Mouse (Mus musculus): Measurements from ENCODE around the gene Ankib1. TPM values are rescaled to one million over a fixed set of nuclear protein-coding genes. Genes with fewer than 3 reads are reported as not detected.
"Not testable (repeated sequence)": the region's sequence is repeated elsewhere in the genome, so short reads cannot be mapped to it uniquely, and the experiment has no call there.

Gene Ankib1
- polyA plus RNA-seq, 1 experiment, result 7.4 TPM

GRCm38 (mm10) chr5:3688298-3688697, 114.4 kb downstream of the Ankib1 start:
- H3K27me3 ChIP-seq (replicated peaks), result no peaks in the 10 kb centered on the region
- no peaks in the 10 kb centered on the region for H3K9me3 ChIP-seq
- H3K4me1 ChIP-seq, result peaks cover 28% of the 10 kb centered on the region
- no peak for TF ChIP-seq GATA1 (IDR thresholded peaks at IDR 0.05; ENCODE audit: borderline replicate concordance, low read length)
- no peak for TF ChIP-seq FLI1 (IDR thresholded peaks at IDR 0.05; ENCODE audit: low read length)
- H3K4me3 ChIP-seq (replicated peaks), result no peak overlapping the region
- peaks cover 87% of the 10 kb centered on the region for H3K36me3 ChIP-seq (replicated peaks; ENCODE audit: low read length)

- no peaks in the 10 kb centered on the region for H3K9me3 ChIP-seq
- peaks cover 55% of the 10 kb centered on the region for H3K4me1 ChIP-seq
- H3K27me3 ChIP-seq (replicated peaks), result no peaks in the 10 kb centered on the region
- peak; percentile 71 for TF ChIP-seq FLI1 (IDR thresholded peaks at IDR 0.05; ENCODE audit: low read length)
- TF ChIP-seq GATA1 (IDR thresholded peaks at IDR 0.05; ENCODE audit: borderline replicate concordance, low read length), result peak; percentile 78; the same call in 2 of the 3 replicates
- H3K36me3 ChIP-seq (replicated peaks; ENCODE audit: low read length), result no peaks in the 10 kb centered on the region
- H3K4me3 ChIP-seq (replicated peaks), result peak overlapping the region; percentile 88
Observed at GRCm38 (mm10) chr5:3669938-3670554, 132.7 kb downstream of the Ankib1 start.

DNA sequence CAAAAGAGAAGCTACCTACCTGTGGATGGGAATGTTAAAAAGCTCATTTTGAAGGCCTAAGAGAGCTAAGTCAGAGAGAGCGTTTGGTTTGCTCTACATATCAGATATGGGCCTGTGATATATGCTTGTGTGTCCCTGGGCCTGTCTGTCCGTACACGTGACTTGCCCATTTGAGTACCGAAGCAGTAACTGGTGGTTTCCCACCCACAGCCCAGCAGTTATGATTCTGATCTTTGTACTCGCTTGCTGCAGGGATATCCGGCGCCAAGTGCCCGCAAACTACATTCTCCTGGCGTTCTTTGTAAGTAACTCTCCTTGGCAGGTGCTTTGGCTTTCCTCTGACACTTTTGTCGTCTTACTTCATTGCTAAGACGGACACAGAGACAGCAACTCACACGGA, 136.1 kb downstream of the Ankib1 start:
- Histone ChIP-seq H3K27me3 (replicated peaks) (no peaks in the 10 kb centered on the region), H3K4me3 (replicated peaks) (no peak overlapping the region), H3K4me1 (peaks cover 46% of the 10 kb centered on the region), H3K9me3 (no peaks in the 10 kb centered on the region), H3K36me3 (replicated peaks; ENCODE audit: low read length) (no peaks in the 10 kb centered on the region)
- TF ChIP-seq FLI1 (IDR thresholded peaks at IDR 0.05; ENCODE audit: low read length) (no peak), GATA1 (IDR thresholded peaks at IDR 0.05; ENCODE audit: borderline replicate concordance, low read length) (no peak)

DNA sequence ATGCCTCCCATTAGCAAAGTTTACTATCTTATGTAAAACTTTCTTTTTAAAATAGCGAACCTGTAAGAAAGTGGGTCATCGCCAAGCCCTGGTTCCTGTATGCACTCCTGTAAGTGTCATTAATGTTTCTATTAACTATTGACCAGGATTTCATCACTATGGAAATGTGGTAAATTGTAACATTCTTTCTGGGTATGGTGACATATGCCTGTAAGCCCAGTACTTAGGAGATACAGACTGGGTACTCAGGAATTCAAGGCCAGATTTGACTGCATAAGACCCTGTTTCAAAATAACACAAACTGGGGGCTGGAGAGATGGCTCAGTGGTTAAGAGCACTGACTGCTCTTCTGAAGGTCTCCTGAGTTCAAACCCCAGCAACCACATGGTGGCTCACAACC, 137.5 kb downstream of the Ankib1 start:
- TF ChIP-seq GATA1 (IDR thresholded peaks at IDR 0.05; ENCODE audit: borderline replicate concordance, low read length) (no peak), FLI1 (IDR thresholded peaks at IDR 0.05; ENCODE audit: low read length) (no peak)
- H3K9me3 ChIP-seq, result no peaks in the 10 kb centered on the region
- no peaks in the 10 kb centered on the region for H3K36me3 ChIP-seq (replicated peaks; ENCODE audit: low read length)

DNA sequence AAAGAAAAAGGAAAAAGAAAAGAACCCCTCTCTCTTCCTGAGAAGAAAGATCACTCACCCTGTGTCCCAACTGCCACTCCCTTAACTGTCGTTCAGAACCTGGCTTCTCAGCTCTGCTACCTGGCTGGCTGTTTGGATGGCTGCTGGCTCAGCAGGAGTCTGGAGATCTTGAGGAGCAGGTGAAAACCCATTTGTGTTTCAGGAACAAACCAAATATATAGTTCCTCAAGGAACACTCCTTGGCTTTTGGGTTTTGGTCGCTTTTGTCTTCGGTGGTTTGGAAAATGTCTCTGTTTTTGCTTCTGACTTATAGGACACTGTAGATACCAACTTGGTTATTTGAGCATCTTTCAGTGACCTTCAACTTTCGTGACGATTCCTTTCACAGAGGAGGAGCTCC, 145.6 kb downstream of the Ankib1 start, which contains the start of gene Gatad1:
Gene Gatad1, minus strand, starts transcription at position 101 of the 400 bp plus-strand sequence.
- Histone ChIP-seq H3K9me3 (peaks cover 4% of the 10 kb centered on the region; the same call in 1 of the 2 replicates), H3K27me3 (replicated peaks) (no peaks in the 10 kb centered on the region), H3K4me1 (peaks cover 4% of the 10 kb centered on the region), H3K36me3 (replicated peaks; ENCODE audit: low read length) (peaks cover 4% of the 10 kb centered on the region), H3K4me3 (replicated peaks) (no peak within 1 kb of the TSS)
- TF ChIP-seq FLI1 (IDR thresholded peaks at IDR 0.05; ENCODE audit: low read length) (no peak), GATA1 (IDR thresholded peaks at IDR 0.05; ENCODE audit: borderline replicate concordance, low read length) (no peak)

More for the DNA sequence above, 137.5 kb downstream of the Ankib1 start:
- Histone ChIP-seq H3K4me3 (replicated peaks) (no peak overlapping the region), H3K4me1 (peaks cover 33% of the 10 kb centered on the region), H3K27me3 (replicated peaks) (no peaks in the 10 kb centered on the region)

DNA sequence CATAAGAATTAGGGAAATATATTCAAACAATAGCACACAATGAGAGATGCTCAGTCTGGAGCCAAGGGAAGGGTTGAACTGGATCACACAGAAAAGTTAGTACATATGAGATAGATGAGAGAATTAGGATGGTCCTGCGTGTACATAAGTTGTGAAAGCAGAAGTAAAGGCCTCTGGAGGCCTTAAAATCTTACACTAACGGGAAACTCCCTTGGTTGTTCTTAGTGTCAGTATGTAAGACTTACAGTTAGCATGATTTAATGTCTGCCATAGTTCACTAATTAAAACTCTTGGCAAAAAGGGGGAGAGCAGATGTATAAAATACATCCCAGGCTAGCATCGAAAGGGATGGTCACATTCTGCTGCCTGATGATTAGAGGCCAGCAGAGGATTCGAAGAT, 148.9 kb downstream of the Ankib1 start:
- H3K4me3 ChIP-seq (replicated peaks), result no peak overlapping the region
- no peak for TF ChIP-seq FLI1 (IDR thresholded peaks at IDR 0.05; ENCODE audit: low read length)
- TF ChIP-seq GATA1 (IDR thresholded peaks at IDR 0.05; ENCODE audit: borderline replicate concordance, low read length), result no peak
- no peaks in the 10 kb centered on the region for H3K27me3 ChIP-seq (replicated peaks)

GRCm38 (mm10) chr5:3652903-3653575, 149.7 kb downstream of the Ankib1 start:
- H3K4me3 ChIP-seq (replicated peaks); H3K27me3 ChIP-seq (replicated peaks); H3K36me3 ChIP-seq (replicated peaks; ENCODE audit: low read length); H3K9me3 ChIP-seq: not testable (repeated sequence)
- H3K4me1 ChIP-seq, result peaks cover 45% of the 10 kb centered on the region

More for the DNA sequence above, 148.9 kb downstream of the Ankib1 start:
- H3K36me3 ChIP-seq (replicated peaks; ENCODE audit: low read length), result peaks cover under 1% of the 10 kb centered on the region
- peaks cover 2% of the 10 kb centered on the region; the same call in 1 of the 2 replicates for H3K9me3 ChIP-seq
- peaks cover 37% of the 10 kb centered on the region for H3K4me1 ChIP-seq

- TF ChIP-seq GATA1 (IDR thresholded peaks at IDR 0.05; ENCODE audit: borderline replicate concordance, low read length), result no peak
- TF ChIP-seq FLI1 (IDR thresholded peaks at IDR 0.05; ENCODE audit: low read length), result no peak
- Histone ChIP-seq H3K36me3 (replicated peaks; ENCODE audit: low read length) (no peaks in the 10 kb centered on the region), H3K27me3 (replicated peaks) (no peaks in the 10 kb centered on the region), H3K9me3 (no peaks in the 10 kb centered on the region), H3K4me1 (peaks cover 45% of the 10 kb centered on the region), H3K4me3 (replicated peaks) (no peak overlapping the region)
Observed at GRCm38 (mm10) chr5:3651621-3652020, 151.1 kb downstream of the Ankib1 start.

DNA sequence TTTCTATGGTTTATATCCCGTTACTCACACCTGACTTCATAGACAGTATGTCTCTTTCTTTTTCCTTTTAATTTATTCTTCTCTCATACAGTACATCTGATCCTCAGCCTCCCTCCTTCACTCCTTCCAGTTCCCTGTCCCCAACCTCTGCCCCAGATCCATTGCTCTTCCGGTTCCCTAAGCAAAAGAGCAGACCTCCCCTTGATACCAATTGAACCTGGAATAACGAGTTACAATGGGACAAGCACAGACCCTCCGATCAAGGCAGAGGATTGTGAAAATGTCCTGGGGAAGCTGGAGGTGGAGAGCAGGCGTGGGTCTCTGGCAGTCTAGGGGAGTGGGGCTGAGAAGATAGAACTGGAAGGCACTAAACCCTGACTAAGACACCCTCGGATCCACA, 151.8 kb downstream of the Ankib1 start, which contains the start of gene Tmbim7:
Gene Tmbim7, plus strand, starts transcription at position 301 of the 400 bp plus-strand sequence.
- Histone ChIP-seq H3K36me3 (replicated peaks; ENCODE audit: low read length) (peaks cover under 1% of the 10 kb centered on the region), H3K27me3 (replicated peaks) (no peaks in the 10 kb centered on the region), H3K4me3 (replicated peaks) (no peak within 1 kb of the TSS), H3K4me1 (peaks cover 52% of the 10 kb centered on the region), H3K9me3 (no peaks in the 10 kb centered on the region)
- TF ChIP-seq GATA1 (IDR thresholded peaks at IDR 0.05; ENCODE audit: borderline replicate concordance, low read length), result no peak
- TF ChIP-seq FLI1 (IDR thresholded peaks at IDR 0.05; ENCODE audit: low read length), result no peak

DNA sequence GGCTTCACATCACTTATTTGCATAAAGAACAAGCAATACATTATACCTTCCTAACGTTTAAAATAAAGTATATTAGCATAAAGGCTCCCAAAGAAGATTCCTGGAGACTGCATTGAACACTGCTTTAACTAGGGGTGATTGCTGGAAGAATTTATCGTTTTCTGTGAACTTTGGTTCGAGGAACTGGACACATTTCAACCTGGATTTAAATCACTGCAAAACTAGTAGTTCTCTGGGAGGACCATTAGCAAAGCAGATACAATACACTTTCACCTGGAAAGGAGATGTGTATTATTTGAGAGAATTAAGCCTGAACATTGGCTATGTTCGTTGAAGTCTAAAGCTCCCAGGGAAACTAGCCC, 153.9 kb downstream of the Ankib1 start:
- Histone ChIP-seq H3K4me1 (peaks cover 72% of the 10 kb centered on the region), H3K9me3 (no peaks in the 10 kb centered on the region), H3K36me3 (replicated peaks; ENCODE audit: low read length) (peaks cover 21% of the 10 kb centered on the region), H3K27me3 (replicated peaks) (no peaks in the 10 kb centered on the region), H3K4me3 (replicated peaks) (no peak overlapping the region)
- TF ChIP-seq FLI1 (IDR thresholded peaks at IDR 0.05; ENCODE audit: low read length), result no peak
- no peak for TF ChIP-seq GATA1 (IDR thresholded peaks at IDR 0.05; ENCODE audit: borderline replicate concordance, low read length)

Data from megakaryocyte, embryonic 14.5 days (primary cell).